Mouse (Mus musculus): Measurements from ENCODE around the gene Gm6020. TPM values are rescaled to one million over a fixed set of nuclear protein-coding genes. Genes with fewer than 3 reads are reported as not detected.
A peak's percentile ranks its signal among the peaks of the same experiment; 100 is the strongest.
"Not testable (repeated sequence)": the region's sequence is repeated elsewhere in the genome, so short reads cannot be mapped to it uniquely, and the experiment has no call there.

Gm6020 gene
- not detected for total RNA-seq (2021)
- long read RNA-seq, experiment 1, result 0 reads
- long read RNA-seq, experiment 2, result 0 reads

GRCm38 (mm10) chr19:61183590-61183989, at the start of gene Gm6020:
Gene Gm6020, plus strand, starts transcription at chr19:61183890.
- DNase-seq, result not testable (repeated sequence)

GRCm38 (mm10) chr19:61138655-61139054, 45.0 kb upstream of the Gm6020 start:
- no peak for DNase-seq

DNA sequence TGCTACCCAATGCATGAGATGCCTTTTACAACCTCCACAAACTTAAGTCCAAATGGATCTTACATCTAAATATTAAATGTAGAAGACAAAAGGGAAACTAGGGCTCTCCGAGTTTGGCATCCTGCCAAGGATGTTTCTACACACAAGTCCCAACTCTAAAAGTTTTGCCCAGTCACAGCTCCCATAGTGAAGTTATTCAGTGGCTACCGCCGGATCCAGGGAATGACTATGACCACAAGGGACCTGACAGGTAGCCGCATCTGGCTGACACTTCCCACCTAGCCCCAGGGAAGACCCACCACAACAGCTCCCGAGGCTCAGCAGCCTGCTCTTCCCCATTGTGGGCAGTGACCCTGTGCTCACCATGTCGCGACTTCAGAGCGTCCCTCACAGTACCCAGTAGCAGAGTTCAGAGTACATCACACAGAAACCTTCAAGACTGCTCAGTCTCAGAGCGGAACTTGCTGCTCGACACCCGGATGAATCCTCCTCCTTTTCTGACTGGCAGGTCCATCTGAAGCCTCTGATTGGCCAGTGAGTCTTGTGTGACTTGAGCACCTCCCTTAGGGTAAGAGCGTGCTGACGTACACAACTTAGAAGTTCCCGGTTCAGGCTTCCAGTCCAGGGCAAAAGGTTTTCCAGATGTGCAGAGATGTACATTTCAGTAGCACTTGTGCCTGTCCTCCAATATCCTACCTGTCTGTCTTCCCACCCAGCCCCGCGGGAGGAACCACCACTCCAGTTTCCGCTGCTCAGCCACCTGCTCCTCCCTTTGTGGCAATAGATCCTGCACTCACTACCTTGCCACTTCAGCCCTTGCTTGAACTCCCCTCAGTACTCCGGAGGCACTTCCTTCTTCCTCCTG, 43.1 kb upstream of the Gm6020 start, which contains the start of gene Zfp950:
TSS of gene Zfp950 (minus strand) at position 499 of the 865 bp plus-strand sequence.
- peak; percentile 91 to 95 for DNase-seq

DNA sequence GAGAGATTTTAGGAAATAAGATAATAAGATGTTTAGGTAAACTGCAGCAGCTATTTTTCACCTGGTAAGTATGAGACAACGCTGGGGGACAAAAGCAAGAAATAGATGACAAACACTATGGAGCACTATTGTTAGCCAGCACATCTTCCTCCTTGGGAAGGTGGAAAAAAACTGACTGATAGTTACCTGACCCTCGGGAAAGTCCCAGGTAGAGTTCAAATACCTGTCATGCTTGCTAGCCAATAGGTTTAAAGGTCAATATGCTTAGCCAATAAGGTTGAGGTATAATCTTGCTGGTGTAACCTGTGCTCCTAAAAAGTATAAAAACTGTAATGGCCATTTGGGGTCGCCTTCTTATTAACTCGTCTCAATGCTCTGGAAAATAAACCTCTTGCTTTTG, 42.4 kb upstream of the Gm6020 start:
- no peak for DNase-seq

DNA sequence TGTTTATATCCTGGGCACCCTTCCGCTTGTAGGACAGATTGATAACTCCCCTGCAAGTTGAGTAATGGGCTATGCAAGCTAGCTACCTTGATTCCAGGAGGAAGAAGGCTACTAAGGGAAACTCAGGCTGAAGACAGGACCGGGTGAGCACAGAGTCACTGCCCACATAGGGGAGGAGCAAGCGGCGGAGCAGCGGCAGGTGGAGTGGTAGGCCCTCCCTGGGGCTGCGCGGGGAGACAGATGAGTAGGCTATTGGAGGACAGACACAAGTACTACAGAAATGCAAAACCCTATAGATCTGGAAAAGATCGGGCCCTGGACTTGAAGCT, 32.4 kb upstream of the Gm6020 start:
- DNase-seq, result peak in 1 of 2 experiments; percentile 11

GRCm38 (mm10) chr19:61151701-61152420, 31.8 kb upstream of the Gm6020 start:
- DNase-seq, result peak in 1 of 2 experiments; percentile 9

DNA sequence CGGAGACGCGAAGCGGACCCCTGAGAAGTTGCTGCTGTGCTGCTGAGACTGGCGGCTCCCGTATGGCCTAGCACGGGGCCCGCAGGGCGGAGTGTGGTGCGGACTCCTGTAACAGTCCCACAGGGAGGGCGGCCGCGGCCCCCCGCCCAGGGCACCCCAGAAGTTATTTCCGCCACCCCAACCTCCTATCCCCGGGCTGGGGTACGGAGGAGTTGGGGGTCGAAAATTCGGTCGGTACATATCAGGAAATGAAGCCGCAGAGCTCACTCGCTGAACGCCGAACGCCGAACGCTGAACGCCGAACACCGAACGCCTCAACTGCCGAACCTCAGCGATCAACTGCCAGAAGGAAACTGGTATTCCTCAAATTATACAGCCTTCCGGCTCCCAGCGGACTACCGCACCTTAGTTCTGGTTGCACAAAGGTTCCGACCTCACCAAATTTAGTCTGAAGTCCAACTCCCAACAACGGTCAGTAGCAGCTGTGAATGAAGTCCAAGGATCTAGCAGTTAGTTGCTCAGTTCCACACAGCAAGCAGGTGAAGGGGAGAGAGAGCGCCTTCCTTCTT, 7.8 kb upstream of the Gm6020 start, which contains the start of gene Gm7102:
TSS of gene Gm7102 (minus strand) at position 554 of the 569 bp plus-strand sequence.
- no peak for DNase-seq

- DNase-seq, result peak; percentile 90 to 94
Observed at GRCm38 (mm10) chr19:61199316-61199715, 15.6 kb downstream of the Gm6020 start.

DNA sequence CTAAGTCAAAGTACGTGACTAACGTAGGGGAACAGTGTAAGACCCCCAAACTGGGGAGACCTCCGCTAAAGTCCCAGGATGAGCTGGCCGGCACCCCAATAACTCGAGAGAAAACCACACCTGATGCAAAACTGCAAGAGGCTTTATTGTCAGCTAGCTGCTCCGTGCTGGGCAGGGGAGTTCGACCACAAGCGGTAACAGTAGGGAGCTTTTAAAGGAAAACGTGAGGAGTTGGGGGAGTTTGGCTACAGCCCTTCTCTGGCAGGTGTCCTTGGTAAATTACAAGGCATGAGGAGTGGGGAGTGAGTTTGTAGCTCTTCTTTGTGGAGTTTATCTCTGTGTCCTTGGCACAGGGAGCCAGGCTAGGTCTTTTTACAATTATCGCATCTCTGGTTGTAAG, 16.1 kb downstream of the Gm6020 start:
- peak; percentile 33 to 75 for DNase-seq

DNA sequence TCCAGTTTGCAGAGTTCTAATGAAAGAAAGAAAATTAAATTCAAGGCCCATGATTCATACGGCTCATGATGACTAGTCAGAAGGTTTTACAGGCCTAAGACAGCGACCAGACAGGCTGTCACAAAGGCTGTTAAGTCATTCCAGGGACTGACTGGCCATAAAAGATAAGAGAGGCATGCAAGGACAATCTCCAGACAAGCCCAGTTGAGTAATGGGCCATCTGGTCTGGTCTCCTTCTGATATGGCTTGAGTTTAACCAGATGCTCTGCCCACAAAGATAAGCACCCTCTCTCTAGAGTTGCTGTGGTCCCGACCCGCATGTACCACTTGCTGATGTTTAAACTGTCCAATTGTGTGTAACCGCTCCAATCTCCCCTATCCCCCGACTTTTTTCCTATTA, 23.8 kb downstream of the Gm6020 start:
- DNase-seq, result not testable (repeated sequence)

- no peak for DNase-seq
Observed at GRCm38 (mm10) chr19:61223706-61224328, 40.1 kb downstream of the Gm6020 start.

DNA sequence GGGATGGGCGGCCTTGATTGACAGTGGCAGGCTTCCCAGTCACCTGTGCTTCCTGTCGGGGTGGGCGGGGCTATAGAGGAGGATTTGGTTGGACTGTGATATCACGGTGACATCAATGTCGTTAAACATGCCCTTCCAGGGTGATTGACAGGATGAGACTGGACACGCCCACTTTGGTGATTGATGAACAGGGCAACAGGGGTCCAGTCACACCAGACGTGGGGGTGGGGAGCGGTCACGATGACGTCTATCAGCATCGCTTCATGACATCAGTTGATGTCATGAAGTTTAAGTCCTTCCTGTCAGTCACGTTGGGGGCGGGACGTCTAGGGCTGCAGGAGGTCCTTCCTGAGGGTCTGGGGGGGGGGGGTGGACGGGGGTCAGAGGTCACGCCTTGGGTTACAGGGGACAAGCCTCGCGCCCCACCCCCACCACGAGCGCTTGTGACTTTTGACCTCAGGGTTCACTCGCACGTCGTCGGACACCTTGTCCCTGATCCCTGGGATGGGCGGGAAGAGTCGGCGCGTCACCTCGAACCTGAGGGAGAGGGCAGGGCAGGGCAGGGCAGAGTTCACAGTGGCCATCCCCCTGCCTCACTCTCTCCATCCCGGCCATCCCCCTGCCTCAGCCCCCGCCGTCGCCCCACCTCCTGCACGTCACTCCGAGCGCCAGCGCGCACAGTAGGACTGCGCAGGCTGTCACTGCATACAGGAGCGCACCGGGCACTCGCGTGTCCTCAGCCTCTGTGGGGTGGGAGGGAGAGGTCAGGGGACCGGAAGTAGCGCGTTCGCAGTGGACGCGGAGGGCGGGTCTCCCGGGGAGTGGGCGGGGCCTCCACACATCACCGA, 41.2 kb downstream of the Gm6020 start:
- no peak for DNase-seq

GRCm38 (mm10) chr19:61225526-61226400, 42.1 kb downstream of the Gm6020 start:
- peak in 1 of 2 experiments; percentile 19 for DNase-seq

GRCm38 (mm10) chr19:61226401-61226927, 42.8 kb downstream of the Gm6020 start:
- peak; percentile 35 to 42 for DNase-seq

- peak; percentile 75 to 83 for DNase-seq
Observed at GRCm38 (mm10) chr19:61226928-61227854, 43.5 kb downstream of the Gm6020 start.

- peak; percentile 22 to 28 for DNase-seq
Observed at GRCm38 (mm10) chr19:61227941-61228701, 44.4 kb downstream of the Gm6020 start, which contains the start of gene Csf2ra. Gene Csf2ra, minus strand, starts transcription at chr19:61228429.
